Mouse (Mus musculus) left cerebral cortex, postnatal 4 days (tissue): ENCODE results near the gene Atp6v0e. TPM values are rescaled to one million over a fixed set of nuclear protein-coding genes. Genes with fewer than 3 reads are reported as not detected.

Experiments
- DNase-seq: peaks from one replicate; pipeline ENCODE4 v3.0.0-alpha.2; 2022
- intact Hi-C: fragments of 180-260 bp; cut with DNase I; formaldehyde crosslinking; loops from one replicate; pipeline ENCODE4 v1.15.1; 2025
- total RNA-seq, 2 experiments: library from RNA; stranded (reverse); gene quantifications; 2 replicates each; pipeline ENCODE4 v1.2.3; 2021

Atp6v0e gene
- total RNA-seq, 2 experiments from 2014 or later: 29.4 to 31.3 TPM

DNA sequence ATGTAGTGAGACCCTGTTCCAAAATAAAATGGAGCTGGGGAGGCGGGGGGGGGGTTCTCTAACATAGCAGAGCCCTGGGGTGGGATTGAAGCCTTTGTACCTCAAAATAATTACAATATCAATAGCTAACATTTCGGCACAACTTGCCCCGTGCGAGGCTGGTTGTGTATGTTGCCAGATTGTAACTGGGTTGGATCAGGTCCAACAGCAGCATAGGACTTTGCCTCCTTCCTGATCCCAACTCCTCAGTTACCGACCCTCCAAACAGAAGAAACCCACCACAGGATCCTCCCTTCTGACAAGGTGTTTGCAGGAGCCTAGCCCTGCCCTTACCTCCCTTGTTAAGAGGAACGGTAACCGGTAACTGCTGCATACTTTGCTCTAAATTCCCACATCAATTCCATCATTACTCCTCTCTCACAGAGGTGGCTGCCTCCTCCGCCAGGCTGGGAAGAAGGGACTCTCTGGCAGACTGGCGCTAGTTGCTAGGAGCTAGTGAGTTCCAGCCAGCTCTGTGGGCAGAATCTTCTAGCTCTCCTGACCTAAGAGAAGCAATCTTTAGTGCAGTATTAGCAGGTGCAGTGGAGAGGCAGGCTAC lies 46.1 kb downstream of the Atp6v0e start:
- intact Hi-C loops: no loop called here
- DNase-seq: no peak

GRCm38 (mm10) chr17:26710049-26710448 lies 47.0 kb downstream of the Atp6v0e start:
- DNase-seq: no peak
- intact Hi-C loops: no loop called here

DNA sequence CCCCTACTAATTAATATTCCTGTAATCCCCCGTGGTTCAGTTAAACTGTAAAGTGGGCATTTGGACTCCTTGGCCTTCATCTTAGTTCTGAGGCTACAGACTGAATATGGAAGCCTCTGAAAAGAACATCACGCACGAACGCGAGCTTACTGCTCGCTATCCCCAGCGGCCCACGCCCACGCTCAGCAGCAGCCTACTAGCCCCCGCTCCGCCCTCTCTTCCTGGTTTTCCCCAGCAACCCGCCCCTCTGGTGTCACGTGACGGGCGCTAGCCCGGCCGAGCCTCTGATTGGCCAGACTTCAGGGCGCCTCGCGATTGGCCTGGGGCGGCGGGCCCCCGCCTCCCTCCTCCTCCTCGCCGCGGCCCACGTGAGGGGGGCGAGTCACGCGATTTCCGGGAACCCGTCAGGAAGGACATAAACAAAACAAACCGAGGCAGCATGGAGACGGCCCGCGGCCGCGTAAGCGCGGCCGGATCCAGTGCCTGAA lies 52.3 kb downstream of the Atp6v0e start, which contains the start of gene Crebrf:
Gene Crebrf (plus strand): TSS at position 380 of the 488 bp plus-strand sequence.
- intact Hi-C loops: no loop called here
- DNase-seq: peak; percentile 99

DNA sequence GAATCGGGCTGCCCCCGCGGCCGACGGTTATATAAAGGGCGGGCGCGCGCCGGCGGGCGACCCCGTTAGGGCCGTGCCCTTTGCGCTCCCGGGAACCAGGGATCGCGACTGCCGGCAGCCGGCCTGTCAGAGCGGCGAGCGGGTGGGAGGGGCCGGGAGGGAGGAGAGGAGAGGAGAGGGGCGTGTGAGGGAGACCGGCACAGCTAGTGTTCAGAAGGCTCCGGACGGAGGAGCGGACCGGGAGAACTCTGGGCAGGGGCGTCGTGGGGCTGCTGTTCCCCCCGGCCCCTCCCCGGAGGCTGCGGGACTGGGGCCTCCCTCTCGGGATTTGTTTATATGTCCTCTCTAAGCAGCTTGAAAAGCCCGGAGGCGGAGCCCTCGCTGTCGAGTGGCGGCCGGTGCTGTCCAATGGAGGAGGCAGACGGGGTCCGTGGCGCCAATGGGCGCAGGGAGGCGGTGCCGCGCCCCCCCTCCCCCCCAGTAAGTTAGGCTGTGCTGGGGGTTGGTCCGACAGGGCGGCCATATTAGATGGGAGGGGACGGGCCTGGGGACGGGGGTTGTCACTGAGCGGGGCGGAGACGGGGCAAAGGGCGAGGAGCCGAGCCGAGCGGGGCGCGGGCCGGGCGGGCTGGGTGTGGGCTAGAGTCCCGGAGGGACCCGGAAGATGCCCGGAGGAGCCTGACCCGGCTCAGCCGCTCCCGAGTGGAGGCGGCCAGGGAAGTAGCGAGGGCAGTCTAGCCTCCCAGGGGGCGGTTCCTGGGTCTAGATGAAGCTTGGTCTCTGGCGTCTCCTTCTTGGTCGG lies 53.1 kb downstream of the Atp6v0e start:
- peak; percentile 98 for DNase-seq
- intact Hi-C loops: no loop called here

DNA sequence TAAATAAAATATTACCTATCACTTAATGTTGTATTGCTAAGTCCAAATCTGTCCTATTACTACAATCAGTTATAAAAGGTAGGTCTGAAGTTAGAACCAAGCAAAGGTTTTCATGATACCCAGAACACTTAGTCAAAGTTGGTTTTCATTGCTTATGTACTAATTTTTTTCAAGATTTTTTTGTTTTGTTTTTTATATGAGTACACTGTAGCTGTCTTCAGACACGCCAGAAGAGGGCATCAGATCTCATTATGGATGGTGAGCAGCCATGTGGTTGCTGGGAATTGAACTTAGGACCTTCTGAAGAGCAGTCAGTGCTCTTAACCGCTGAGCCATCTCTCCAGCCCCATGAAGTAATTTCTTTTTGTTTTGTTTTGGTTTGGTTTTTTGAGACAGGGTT lies 54.8 kb downstream of the Atp6v0e start:
- intact Hi-C loops: no loop called here
- no peak for DNase-seq

DNA sequence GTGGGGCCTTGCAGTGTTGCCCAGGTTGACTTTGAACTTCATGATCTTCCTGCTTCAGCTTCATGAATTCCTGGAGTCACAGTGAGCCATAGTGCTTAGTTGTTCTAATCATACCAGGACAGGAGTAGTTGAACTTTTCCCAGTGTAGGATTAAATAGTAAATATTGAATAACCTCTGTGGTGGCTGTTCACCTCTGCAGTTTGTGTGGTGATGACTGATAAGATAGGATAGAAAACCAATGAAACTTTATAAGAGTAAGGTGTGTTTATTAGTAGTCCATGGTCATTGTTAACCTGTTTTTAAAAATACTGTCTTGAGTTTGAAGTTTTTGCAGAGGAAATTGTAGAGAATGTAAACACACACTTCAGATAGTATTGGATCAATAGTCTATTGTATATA lies 56.4 kb downstream of the Atp6v0e start:
- no peak for DNase-seq
- intact Hi-C loops: no loop called here

DNA sequence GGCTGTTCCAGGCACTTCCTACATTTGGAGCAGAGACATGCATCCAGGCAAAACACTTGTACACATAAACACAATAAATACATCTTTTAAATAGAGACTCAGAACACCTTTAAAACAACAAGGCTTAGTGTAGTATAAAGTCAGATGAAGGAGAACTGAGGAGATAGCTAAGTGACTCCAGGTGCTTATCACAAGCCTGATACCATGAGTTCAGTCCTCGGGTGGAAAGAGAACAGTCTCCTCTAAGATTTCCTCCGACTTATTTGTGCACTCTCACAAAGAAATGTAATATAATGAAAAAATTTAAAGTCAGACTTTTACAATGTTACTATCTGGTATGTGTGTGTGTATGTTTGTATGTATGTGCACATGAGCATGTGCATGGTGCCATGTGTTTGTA lies 58.8 kb downstream of the Atp6v0e start:
- DNase-seq: no peak
- intact Hi-C loops: no loop called here

GRCm38 (mm10) chr17:26724790-26725189 lies 61.8 kb downstream of the Atp6v0e start:
- intact Hi-C loops: no loop called here
- DNase-seq: no peak

- DNase-seq: no peak
- intact Hi-C loops: no loop called here
Measured at GRCm38 (mm10) chr17:26726674-26727073, 63.6 kb downstream of the Atp6v0e start.

DNA sequence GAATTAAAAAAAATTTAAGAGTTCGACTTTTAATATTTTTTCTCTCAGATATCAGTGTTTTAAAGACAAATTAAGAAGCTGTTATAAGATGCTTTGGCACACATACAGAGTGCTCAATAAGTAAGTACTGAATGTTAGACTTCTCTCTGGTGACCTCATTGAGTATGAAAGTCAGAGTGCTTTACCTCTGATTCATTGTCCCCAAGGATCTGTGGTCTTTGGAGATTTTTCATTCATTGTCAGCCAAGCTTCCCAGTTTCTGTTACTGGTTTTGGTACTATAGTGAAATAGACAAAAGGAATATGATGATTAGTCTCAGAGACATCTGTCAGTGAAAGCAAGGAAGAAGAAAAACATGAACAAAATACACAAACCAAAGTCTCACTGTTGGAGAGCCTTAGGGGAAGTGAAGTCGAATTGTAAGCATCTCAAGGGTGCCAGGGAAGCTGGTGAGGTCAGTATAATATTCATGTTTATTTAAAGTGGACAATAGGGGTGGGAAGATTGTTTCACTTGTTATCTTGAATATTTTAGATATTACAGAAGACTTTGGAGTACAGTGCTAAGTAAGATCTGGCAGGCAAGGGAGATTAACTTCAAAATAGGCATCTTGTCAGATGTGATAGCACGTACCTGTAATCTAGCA lies 64.2 kb downstream of the Atp6v0e start:
- intact Hi-C loops: no loop called here
- no peak for DNase-seq

DNA sequence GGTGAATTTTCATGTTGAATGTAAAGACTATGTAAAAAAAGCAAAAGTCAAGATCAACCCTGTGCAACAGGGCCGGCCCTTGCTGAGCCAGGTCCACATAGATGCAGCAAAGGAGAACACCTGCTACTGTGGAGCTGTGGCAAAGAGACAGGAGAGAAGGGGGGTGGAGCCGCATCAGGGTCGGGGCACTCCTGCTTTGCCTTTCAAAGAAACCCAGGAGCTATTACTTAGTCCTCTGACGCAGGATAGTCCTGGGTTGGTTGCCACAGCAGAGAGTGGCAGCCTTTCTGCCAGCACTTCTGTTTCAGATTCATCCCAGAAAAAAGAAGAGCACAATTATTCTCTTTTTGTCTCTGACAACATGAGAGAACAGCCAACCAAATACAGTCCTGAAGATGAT lies 79.5 kb downstream of the Atp6v0e start:
- intact Hi-C loops: no loop called here
- no peak for DNase-seq

GRCm38 (mm10) chr17:26743294-26743693 lies 80.3 kb downstream of the Atp6v0e start:
- intact Hi-C loops: no loop called here
- DNase-seq: no peak

Other genes with a start within 250 kb of the Atp6v0e start
- 10 to 100 TPM; 85.3 to 88.4 TPM for gene Neurl1b, start 248.4 kb upstream of the Atp6v0e start, total RNA-seq
- gene Ergic1, start 101.7 kb upstream of the Atp6v0e start, total RNA-seq: 100 to 1,000 TPM; 180 to 193 TPM
- gene Dusp1, start 101.1 kb upstream of the Atp6v0e start, total RNA-seq: 10 to 100 TPM; 17.2 to 18.9 TPM
- gene Crebrf, start 52.4 kb downstream of the Atp6v0e start, total RNA-seq: 10 to 100 TPM; 25.8 to 26.5 TPM
- gene Bnip1, start 117.8 kb downstream of the Atp6v0e start, total RNA-seq: 10 to 100 TPM; 39.1 to 42.9 TPM
- not detected for gene Nkx2-5, start 181.8 kb downstream of the Atp6v0e start, total RNA-seq